Mouse (Mus musculus) MEL (cell line): ENCODE measurements around the gene Fam3a. TPM values are rescaled to one million over a fixed set of nuclear protein-coding genes. Genes with fewer than 3 reads are reported as not detected.

Experiments used
- DNase-seq: peaks from one replicate; pipeline ENCODE4 v3.0.0; 2011; ENCODE audit warnings: low read depth, low spot score
- H3K27ac ChIP-seq: 2 replicates; pipeline ENCODE4 v1.5.1; 2012; ENCODE audit warnings: low read depth, mild to moderate bottlenecking, control low read depth, low read length, moderate library complexity; ENCODE audit not compliant: control insufficient read depth
- H3K27me3 ChIP-seq, 2 experiments: fragments of 150-350 bp in 1 of 2; sonication (generic) in 1 of 2; 2 replicates each; pipeline ENCODE4 v1.6.1; 2012; ENCODE audit warnings: low read length in 2 of 2, mild to moderate bottlenecking in 2 of 2, improper control_type of control experiment in 1 of 2, moderate library complexity in 1 of 2; ENCODE audit not compliant: insufficient read depth in 2 of 2, control insufficient read depth in 1 of 2
- H3K36me3 ChIP-seq, 2 experiments: 2 replicates each; pipeline ENCODE4 v1.6.1; 2012 to 2014; ENCODE audit warnings: low read length in 2 of 2, improper control_type of control experiment in 1 of 2, inconsistent platforms in 1 of 2, mild to moderate bottlenecking in 1 of 2; ENCODE audit not compliant: insufficient read depth in 2 of 2, control insufficient read depth in 1 of 2
- H3K4me1 ChIP-seq, 2 experiments: fragments of 150-350 bp in 1 of 2; sonication (generic) in 1 of 2; 2 replicates each; pipeline ENCODE4 v1.6.1; 2012; ENCODE audit warnings: low read length in 2 of 2, improper control_type of control experiment in 1 of 2, mild to moderate bottlenecking in 1 of 2; ENCODE audit not compliant: insufficient read depth in 2 of 2, control insufficient read depth in 1 of 2
- H3K4me3 ChIP-seq, 2 experiments: fragments of 150-350 bp in 1 of 2; sonication (generic) in 1 of 2; 2 replicates each; pipeline ENCODE4 v1.5.1; 2012; ENCODE audit warnings: low read depth in 2 of 2, low read length in 2 of 2, mild to moderate bottlenecking in 2 of 2, moderate library complexity in 2 of 2, control low read depth in 1 of 2, improper control_type of control experiment in 1 of 2; ENCODE audit not compliant: control insufficient read depth in 1 of 2, insufficient read depth in 1 of 2
- H3K79me2 ChIP-seq: 2 replicates; pipeline ENCODE4 v1.6.1; 2012; ENCODE audit warnings: mild to moderate bottlenecking, low read length, moderate library complexity; ENCODE audit not compliant: control insufficient read depth, poor library complexity, insufficient read depth
- H3K9ac ChIP-seq: 2 replicates; pipeline ENCODE4 v1.6.1; 2012; ENCODE audit warnings: low read depth, mild to moderate bottlenecking, control low read depth, low read length, moderate library complexity; ENCODE audit not compliant: control insufficient read depth, poor library complexity, severe bottlenecking
- H3K9me3 ChIP-seq: fragments of 150-350 bp; sonication (generic); replicated peaks from 2 replicates; pipeline ENCODE4 v1.6.1; 2012; ENCODE audit warnings: mild to moderate bottlenecking, low read length, improper control_type of control experiment, moderate library complexity; ENCODE audit not compliant: insufficient read depth
- BHLHE40 ChIP-seq: IDR thresholded peaks from 2 replicates; pipeline ENCODE4 v1.6.1; 2012; ENCODE audit warnings: low read depth, mild to moderate bottlenecking, inconsistent platforms, low read length, improper control_type of control experiment, borderline replicate concordance
- CHD1 ChIP-seq: IDR thresholded peaks from 2 replicates; pipeline ENCODE4 v1.6.1; 2012; ENCODE audit warnings: low read depth, mild to moderate bottlenecking, inconsistent platforms, low read length, improper control_type of control experiment
- CHD2 ChIP-seq: IDR thresholded peaks from 2 replicates; pipeline ENCODE4 v1.6.1; 2011; ENCODE audit warnings: low read length, improper control_type of control experiment
- CTCF ChIP-seq, 3 experiments: IDR thresholded peaks in 2 of 3; conservative IDR thresholded peaks in 1 of 3; 2 replicates each; pipeline ENCODE4 v1.5.1; 2011 to 2012; ENCODE audit warnings: low read length in 3 of 3, low read depth in 2 of 3, mild to moderate bottlenecking in 2 of 3, improper control_type of control experiment in 1 of 3, inconsistent platforms in 1 of 3, mixed read lengths in 1 of 3, moderate library complexity in 1 of 3; ENCODE audit not compliant: control insufficient read depth in 1 of 3, insufficient read depth in 1 of 3, poor library complexity in 1 of 3, severe bottlenecking in 1 of 3
- E2F4 ChIP-seq: IDR thresholded peaks from 2 replicates; pipeline ENCODE4 v1.6.1; 2011; ENCODE audit warnings: low read depth, low read length, improper control_type of control experiment, borderline replicate concordance
- ELF1 ChIP-seq: IDR thresholded peaks from 2 replicates; pipeline ENCODE4 v1.6.1; 2014; ENCODE audit warnings: low read depth, mild to moderate bottlenecking, inconsistent platforms, low read length, improper control_type of control experiment, moderate library complexity
- EP300 ChIP-seq, 2 experiments: IDR thresholded peaks; 2 replicates each; pipeline ENCODE4 v1.6.1; 2011; ENCODE audit warnings: improper control_type of control experiment in 2 of 2, low read length in 2 of 2, low read depth in 1 of 2, mild to moderate bottlenecking in 1 of 2
- ETS1 ChIP-seq: IDR thresholded peaks from 2 replicates; pipeline ENCODE4 v1.6.1; 2012; ENCODE audit warnings: low read depth, mild to moderate bottlenecking, inconsistent platforms, low read length, improper control_type of control experiment, moderate library complexity
- GABPA ChIP-seq: IDR thresholded peaks from 2 replicates; pipeline ENCODE4 v1.6.1; 2012; ENCODE audit warnings: low read depth, mild to moderate bottlenecking, inconsistent platforms, low read length, improper control_type of control experiment, moderate library complexity
- GATA1 ChIP-seq: IDR thresholded peaks from 2 replicates; pipeline ENCODE4 v1.6.1; 2011; ENCODE audit warnings: low read depth, low read length, improper control_type of control experiment
- HCFC1 ChIP-seq: IDR thresholded peaks from 2 replicates; pipeline ENCODE4 v1.6.1; 2012; ENCODE audit warnings: low read depth, mild to moderate bottlenecking, inconsistent platforms, low read length, improper control_type of control experiment, moderate library complexity
- JUND ChIP-seq: IDR thresholded peaks from 2 replicates; pipeline ENCODE4 v1.6.1; 2011; ENCODE audit warnings: low read depth, mild to moderate bottlenecking, improper control_type of control experiment, low read length
- KAT2A ChIP-seq: conservative IDR thresholded peaks from 2 replicates; pipeline ENCODE4 v1.6.1; 2012; ENCODE audit warnings: low read depth, low read length, improper control_type of control experiment, inconsistent platforms
- MAFK ChIP-seq: IDR thresholded peaks from 2 replicates; pipeline ENCODE4 v1.6.1; 2011; ENCODE audit warnings: low read depth, mild to moderate bottlenecking, low read length, improper control_type of control experiment, borderline replicate concordance
- MAX ChIP-seq: IDR thresholded peaks from 2 replicates; pipeline ENCODE4 v1.6.1; 2011; ENCODE audit warnings: low read length, improper control_type of control experiment
- MAZ ChIP-seq: IDR thresholded peaks from 2 replicates; pipeline ENCODE4 v1.6.1; 2012; ENCODE audit warnings: low read depth, mild to moderate bottlenecking, inconsistent platforms, low read length, improper control_type of control experiment
- MXI1 ChIP-seq: IDR thresholded peaks from 2 replicates; pipeline ENCODE4 v1.6.1; 2011; ENCODE audit warnings: mild to moderate bottlenecking, low read depth, low read length, improper control_type of control experiment
- MYB ChIP-seq: IDR thresholded peaks from 2 replicates; pipeline ENCODE4 v1.6.1; 2011; ENCODE audit warnings: mild to moderate bottlenecking, low read depth, low read length, improper control_type of control experiment
- MYC ChIP-seq: IDR thresholded peaks from 2 replicates; pipeline ENCODE4 v1.6.1; 2011; ENCODE audit warnings: low read depth, mild to moderate bottlenecking, low read length, improper control_type of control experiment, moderate library complexity
- NELFE ChIP-seq: IDR thresholded peaks from 2 replicates; pipeline ENCODE4 v1.6.1; 2011; ENCODE audit warnings: low read depth, low read length, improper control_type of control experiment
- NRF1 ChIP-seq: IDR thresholded peaks from 2 replicates; pipeline ENCODE4 v1.6.1; 2014; ENCODE audit warnings: low read depth, mild to moderate bottlenecking, inconsistent platforms, low read length, improper control_type of control experiment, moderate library complexity; ENCODE audit not compliant: poor library complexity, insufficient read depth, severe bottlenecking
- POLR2A ChIP-seq, 2 experiments: IDR thresholded peaks; 2 replicates each; pipeline ENCODE4 v1.6.1; 2011 to 2012; ENCODE audit warnings: low read length in 2 of 2, mild to moderate bottlenecking in 2 of 2, control low read depth in 1 of 2, improper control_type of control experiment in 1 of 2, low read depth in 1 of 2, moderate library complexity in 1 of 2; ENCODE audit not compliant: control insufficient read depth in 1 of 2, insufficient read depth in 1 of 2, poor library complexity in 1 of 2
- POLR2AphosphoS2 ChIP-seq: IDR thresholded peaks from 2 replicates; pipeline ENCODE4 v1.6.1; 2011; ENCODE audit warnings: low read length, improper control_type of control experiment
- POLR2AphosphoS5 ChIP-seq: IDR thresholded peaks from 2 replicates; pipeline ENCODE4 v1.6.1; 2012; ENCODE audit warnings: low read depth, borderline replicate concordance, mild to moderate bottlenecking, inconsistent platforms, low read length, moderate library complexity, mixed read lengths
- RAD21 ChIP-seq: IDR thresholded peaks from 2 replicates; pipeline ENCODE4 v1.6.1; 2011; ENCODE audit warnings: mild to moderate bottlenecking, low read depth, low read length, improper control_type of control experiment
- RCOR1 ChIP-seq: IDR thresholded peaks from 2 replicates; pipeline ENCODE4 v1.6.1; 2012; ENCODE audit warnings: low read depth, mild to moderate bottlenecking, inconsistent platforms, low read length, improper control_type of control experiment
- SIN3A ChIP-seq: IDR thresholded peaks from 2 replicates; pipeline ENCODE4 v1.6.1; 2012; ENCODE audit warnings: low read length, improper control_type of control experiment, inconsistent platforms
- SMC3 ChIP-seq: IDR thresholded peaks from 2 replicates; pipeline ENCODE4 v1.6.1; 2011; ENCODE audit warnings: low read depth, low read length, improper control_type of control experiment
- TAL1 ChIP-seq: IDR thresholded peaks from 2 replicates; pipeline ENCODE4 v1.6.1; 2012; ENCODE audit warnings: mild to moderate bottlenecking, inconsistent platforms, low read length, moderate library complexity, mixed read lengths
- TBP ChIP-seq: IDR thresholded peaks from 2 replicates; pipeline ENCODE4 v1.8.0; 2011; ENCODE audit warnings: low read depth, low read length, improper control_type of control experiment
- TCF12 ChIP-seq: IDR thresholded peaks from 2 replicates; pipeline ENCODE4 v1.6.1; 2014; ENCODE audit warnings: low read depth, mild to moderate bottlenecking, inconsistent platforms, low read length, improper control_type of control experiment, moderate library complexity
- UBTF ChIP-seq: IDR thresholded peaks from 2 replicates; pipeline ENCODE4 v1.6.1; 2012; ENCODE audit warnings: low read depth, mild to moderate bottlenecking, inconsistent platforms, low read length, improper control_type of control experiment, moderate library complexity, borderline replicate concordance; ENCODE audit not compliant: insufficient read depth
- USF1 ChIP-seq: IDR thresholded peaks from 2 replicates; pipeline ENCODE4 v1.6.1; 2014; ENCODE audit warnings: low read depth, mild to moderate bottlenecking, inconsistent platforms, low read length, improper control_type of control experiment, moderate library complexity
- USF2 ChIP-seq, 2 experiments: IDR thresholded peaks; 2 replicates each; pipeline ENCODE4 v1.6.1; 2011 to 2012; ENCODE audit warnings: improper control_type of control experiment in 2 of 2, low read length in 2 of 2, borderline replicate concordance in 1 of 2, inconsistent platforms in 1 of 2, low read depth in 1 of 2, mild to moderate bottlenecking in 1 of 2; ENCODE audit not compliant: insufficient read depth in 1 of 2
- ZKSCAN1 ChIP-seq: IDR thresholded peaks from 2 replicates; pipeline ENCODE4 v1.6.1; 2012; ENCODE audit warnings: low read depth, mild to moderate bottlenecking, inconsistent platforms, low read length, improper control_type of control experiment, moderate library complexity
- ZMIZ1 ChIP-seq: IDR thresholded peaks from 2 replicates; pipeline ENCODE4 v1.6.1; 2012; ENCODE audit warnings: low read depth, mild to moderate bottlenecking, inconsistent platforms, low read length, improper control_type of control experiment, moderate library complexity
- ZNF384 ChIP-seq: IDR thresholded peaks from 2 replicates; pipeline ENCODE4 v1.6.1; 2012; ENCODE audit warnings: low read depth, mild to moderate bottlenecking, inconsistent platforms, low read length, improper control_type of control experiment
- polyA plus RNA-seq, 2 experiments: library from polyadenylated mRNA; stranded (reverse) in 1 of 2; unstranded in 1 of 2; fragments of >175 nt in 1 of 2; fragments of >200 nt in 1 of 2; gene quantifications; 2 replicates each; pipeline versions ENCODE4 v1.2.1 to v1.2.4; 2012; ENCODE audit warnings: low replicate concordance in 2 of 2, low read depth in 1 of 2; ENCODE audit not compliant: insufficient read length in 2 of 2, insufficient read depth in 1 of 2, missing spikeins in 1 of 2
- total RNA-seq: library from RNA; depleted of rRNA; stranded (reverse); fragments of 300-350 nt; gene quantifications from 2 replicates; pipeline ENCODE4 v1.2.3, GENCODE M21; 2012

The Fam3a gene
- total and polyA plus RNA-seq, 3 experiments, result 4.8 to 14.6 TPM; not detected in 1

GRCm38 (mm10) chrX:74428826-74429276 lies 35.8 kb upstream of the Fam3a start, which contains the start of gene G6pdx:
Gene G6pdx (minus strand): TSS chrX:74429194.
- Histone ChIP-seq H3K9me3 (no peaks in the 10 kb centered on the region), H3K27ac (peak within 1 kb of the TSS; percentile 93), H3K4me3 (peak within 1 kb of the TSS; percentile 90 to 93), H3K9ac (peak within 1 kb of the TSS; percentile 95), H3K4me1 (peaks cover 3 to 28% of the 10 kb centered on the region in 2 experiments; a peak in 3 of 4 replicates), H3K27me3 (no peaks in the 10 kb centered on the region), H3K36me3 (peaks cover 0 to 33% of the 10 kb centered on the region in 2 experiments; a peak in 3 of 4 replicates), H3K79me2 (peaks cover 9% of the 10 kb centered on the region)
- peak; percentile 92 for DNase-seq
- TF ChIP-seq POLR2AphosphoS5 (no peak), CHD2 (no peak), RAD21 (no peak), NELFE (peak; percentile 84), TBP (peak; percentile 91), SMC3 (no peak), MAX (peak; percentile 41; the same call in 1 of the 2 replicates), CTCF (IDR thresholded peaks at IDR 0.05 in 2 of 3, conservative IDR thresholded peaks at IDR 0.05 in 1 of 3; ENCODE audit: control insufficient read depth in 1 of 3, insufficient read depth in 1 of 3, low read depth in 2 of 3, low read length in 3 of 3, poor library complexity in 1 of 3, severe bottlenecking in 1 of 3) (no peak), NRF1 (peak; percentile 71), MYC (no peak), TCF12 (peak; percentile 19; the same call in 1 of the 2 replicates), HCFC1 (peak; percentile 57; the same call in 1 of the 2 replicates), ETS1 (no peak), ZMIZ1 (0 out of 2 replicates have a peak, but pooled peaks have one; percentile 45), MAFK (no peak), USF1 (no peak), CHD1 (no peak), UBTF (no peak), ZKSCAN1 (no peak), EP300 (IDR thresholded peaks at IDR 0.05; ENCODE audit: low read depth in 1 of 2, low read length in 2 of 2) (no peak), POLR2A (IDR thresholded peaks at IDR 0.05; ENCODE audit: control insufficient read depth in 1 of 2, insufficient read depth in 1 of 2, low read depth in 1 of 2, low read length in 2 of 2, poor library complexity in 1 of 2) (peak in 1 of 2 experiments; percentile 86; a peak in 2 of 4 replicates), SIN3A (no peak), GABPA (no peak), TAL1 (no peak), USF2 (IDR thresholded peaks at IDR 0.05; ENCODE audit: borderline replicate concordance in 1 of 2, insufficient read depth in 1 of 2, low read depth in 1 of 2, low read length in 2 of 2) (no peak), BHLHE40 (no peak), ELF1 (no peak; the same call in 1 of the 2 replicates), ZNF384 (no peak), JUND (no peak), RCOR1 (no peak), MXI1 (0 out of 2 replicates have a peak, but pooled peaks have one; percentile 14), KAT2A (no peak), GATA1 (no peak), MAZ (0 out of 2 replicates have a peak, but pooled peaks have one; percentile 56), E2F4 (no peak), MYB (no peak), POLR2AphosphoS2 (0 out of 2 replicates have a peak, but pooled peaks have one; percentile 6)
